Mouse (Mus musculus) forelimb bud, embryonic 11.5 days (tissue): ENCODE results near the gene Hist1h4c.
A peak's percentile ranks its signal among the peaks of the same experiment; 100 is the strongest.

Source experiments
- DNase-seq: peaks from one replicate; pipeline ENCODE4 v3.0.0-alpha.2; 2012; ENCODE audit warnings: low read depth, low spot score

Hist1h4c gene

DNA sequence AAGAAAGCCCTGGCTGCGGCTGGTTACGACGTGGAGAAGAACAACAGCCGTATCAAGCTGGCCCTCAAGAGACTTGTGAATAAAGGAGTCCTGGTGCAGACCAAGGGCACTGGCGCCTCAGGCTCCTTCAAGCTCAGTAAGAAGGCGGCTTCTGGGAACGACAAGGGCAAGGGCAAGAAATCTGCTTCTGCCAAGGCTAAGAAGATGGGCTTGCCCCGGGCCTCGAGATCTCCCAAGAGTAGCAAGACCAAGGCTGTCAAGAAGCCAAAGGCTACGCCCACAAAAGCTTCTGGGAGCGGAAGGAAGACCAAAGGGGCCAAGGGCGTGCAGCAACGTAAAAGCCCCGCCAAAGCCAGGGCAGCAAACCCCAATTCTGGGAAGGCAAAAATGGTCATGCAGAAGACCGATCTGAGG lies 2.2 kb downstream of the Hist1h4c start:
- no peak for DNase-seq

DNA sequence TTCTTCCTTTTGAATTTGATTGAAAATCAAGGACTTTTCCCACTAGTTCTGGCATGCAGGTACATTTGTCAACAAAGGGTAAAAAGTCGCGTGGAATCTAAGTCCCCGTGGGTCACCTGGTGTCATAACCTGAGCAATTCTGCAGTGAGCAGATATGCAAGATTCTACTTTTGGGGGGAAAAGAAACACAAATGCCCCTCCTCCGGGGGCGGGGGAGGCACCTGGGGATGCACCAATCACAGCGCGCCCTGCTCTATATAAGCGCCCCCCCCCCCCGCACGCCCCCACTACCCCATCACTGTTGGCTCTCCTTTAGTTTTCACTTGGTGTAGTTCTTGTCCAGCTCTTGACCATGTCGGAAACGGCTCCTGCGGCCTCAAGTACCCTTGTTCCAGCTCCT lies 2.7 kb downstream of the Hist1h4c start, which contains the start of gene Hist1h1t:
Gene Hist1h1t, plus strand, starts transcription at position 301 of the 400 bp plus-strand sequence.
- no peak for DNase-seq

DNA sequence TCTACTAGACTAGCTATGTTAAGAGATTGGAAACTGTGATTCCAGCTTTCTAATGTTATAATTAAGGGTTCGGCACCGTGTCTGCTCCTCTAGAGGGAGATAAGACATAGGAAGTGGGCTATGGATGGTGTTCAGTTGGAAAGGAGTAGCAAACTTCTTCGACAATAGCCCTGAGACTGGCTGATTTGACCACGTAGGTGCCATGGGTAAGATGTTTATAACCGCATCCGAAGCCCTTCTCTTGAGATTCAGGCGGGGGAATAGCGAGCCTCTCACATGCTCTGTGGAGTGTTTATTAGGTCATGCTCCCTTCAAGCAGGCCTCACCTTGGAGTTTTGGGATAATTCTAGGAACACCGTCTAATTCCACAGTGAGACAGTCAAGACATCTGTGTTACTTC lies 3.3 kb downstream of the Hist1h4c start:
- no peak for DNase-seq

DNA sequence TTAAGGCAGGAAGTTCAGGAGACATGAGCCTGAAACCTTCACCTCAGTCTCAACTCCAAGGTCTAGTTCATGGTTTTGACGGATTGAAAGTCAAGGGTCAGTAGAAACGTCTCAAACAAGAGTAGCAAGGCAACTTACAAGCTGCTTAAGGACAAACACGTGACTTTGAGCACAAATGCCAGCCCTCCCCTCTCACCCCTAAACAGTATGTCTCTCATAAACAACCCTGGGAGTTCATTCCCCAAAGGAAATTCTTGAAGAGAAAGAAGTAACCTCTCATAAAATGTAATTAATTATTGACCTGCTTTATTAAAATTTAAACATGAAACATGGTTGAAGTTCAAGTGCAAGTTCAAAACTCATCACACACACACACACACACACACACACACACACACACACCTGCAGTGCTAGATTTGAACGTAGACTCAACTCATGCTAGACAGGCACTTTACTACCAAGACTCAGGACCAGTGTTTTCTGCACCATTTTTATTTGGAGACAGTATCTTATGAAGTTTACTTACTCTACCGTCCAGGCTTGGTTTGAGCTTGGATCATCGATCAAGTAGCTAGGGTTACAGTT lies 4.3 kb downstream of the Hist1h4c start:
- no peak for DNase-seq

DNA sequence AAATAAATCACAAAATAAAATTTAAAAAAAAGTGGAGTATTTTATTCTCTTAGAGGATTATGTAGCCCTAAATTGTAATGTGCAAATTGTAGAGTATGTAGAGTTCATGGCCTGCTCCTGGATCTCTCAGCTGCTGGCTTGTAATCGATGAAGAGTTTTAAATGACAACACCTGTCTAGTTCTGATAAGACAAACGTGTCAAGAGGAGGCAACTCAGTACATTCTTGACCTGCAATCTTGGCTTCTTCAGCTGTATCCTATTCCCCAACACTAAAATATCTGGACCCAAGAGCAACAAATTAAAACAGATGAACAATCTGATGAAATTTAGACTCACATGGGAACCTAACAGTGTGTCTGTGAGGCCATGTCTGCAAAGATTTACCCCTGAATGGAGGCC lies 8.8 kb downstream of the Hist1h4c start:
- DNase-seq, result no peak

DNA sequence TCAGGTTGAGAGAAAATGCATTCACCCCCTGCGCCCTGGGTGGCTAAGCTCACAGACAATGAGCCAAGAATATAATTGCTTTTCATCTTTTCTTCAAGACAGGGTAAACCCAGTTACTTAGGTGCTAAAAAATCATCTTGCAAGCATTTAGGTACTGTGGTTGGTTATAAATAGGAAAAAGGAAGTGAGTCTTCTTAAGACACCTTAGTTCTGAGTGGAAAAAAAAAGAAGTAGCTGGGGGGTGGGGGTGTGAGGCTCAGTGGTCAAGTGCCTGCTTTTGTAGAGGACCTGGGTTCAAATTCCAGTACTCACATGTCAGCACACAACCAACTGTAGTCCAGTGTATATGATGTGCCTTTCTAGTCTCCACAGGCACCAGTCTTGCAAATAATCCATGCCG lies 9.3 kb downstream of the Hist1h4c start:
- DNase-seq, result no peak

DNA sequence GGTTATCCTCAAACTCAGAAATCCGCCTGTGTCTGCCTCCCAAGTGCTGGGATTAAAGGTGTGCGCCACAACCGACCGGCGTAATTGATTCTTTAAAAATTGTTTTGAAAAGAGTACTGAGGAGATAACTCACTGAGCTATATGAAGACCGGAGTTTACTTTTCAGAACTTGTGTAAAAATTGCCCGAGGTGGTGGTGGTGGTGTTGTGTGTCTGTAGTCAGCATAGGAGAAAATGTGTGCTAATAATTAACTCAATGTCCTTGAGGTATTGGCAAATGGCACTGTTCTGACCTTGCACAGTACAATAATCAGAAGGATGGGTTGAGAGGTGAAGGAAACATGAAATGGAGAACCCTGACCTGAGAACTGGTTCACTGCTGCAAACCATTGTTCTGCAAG lies 10.3 kb downstream of the Hist1h4c start:
- no peak for DNase-seq

DNA sequence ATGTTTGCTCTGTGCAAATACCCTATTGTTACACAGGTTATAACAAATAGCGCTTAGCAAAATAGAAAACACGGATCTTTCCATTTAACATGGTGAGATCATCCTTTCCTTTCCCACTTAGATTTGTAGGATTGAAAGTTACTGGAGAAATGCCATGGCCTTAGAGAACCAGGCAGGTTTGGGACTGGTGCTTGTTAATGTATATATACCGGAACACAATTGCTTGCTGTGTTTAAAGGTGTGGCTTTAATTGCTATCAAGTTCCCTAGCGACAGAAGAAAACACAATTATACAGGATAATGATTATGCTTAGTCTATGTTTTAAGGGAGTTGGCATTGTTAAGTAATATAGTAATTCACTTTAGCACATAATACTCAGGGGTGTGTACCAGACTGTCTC lies 11.1 kb downstream of the Hist1h4c start:
- DNase-seq, result no peak

DNA sequence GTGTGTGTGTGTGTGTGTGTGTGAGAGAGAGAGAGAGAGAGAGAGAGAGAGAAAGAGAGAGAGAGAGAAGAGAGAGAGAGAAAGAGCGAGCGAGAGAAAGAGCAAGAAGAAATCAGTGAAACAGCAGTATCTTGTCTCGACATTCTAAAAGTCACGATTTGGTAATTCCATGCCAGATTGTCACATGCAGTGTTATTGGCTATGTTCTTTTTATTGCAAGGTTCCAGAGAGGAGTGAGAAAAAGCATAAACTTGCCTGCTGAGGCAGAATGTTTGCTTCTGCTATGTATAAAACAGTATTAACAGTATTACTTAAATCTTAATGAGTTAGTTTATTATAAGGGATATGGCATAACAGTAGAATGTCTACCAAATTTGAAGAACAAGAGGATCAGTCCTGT lies 12.3 kb downstream of the Hist1h4c start:
- no peak for DNase-seq

DNA sequence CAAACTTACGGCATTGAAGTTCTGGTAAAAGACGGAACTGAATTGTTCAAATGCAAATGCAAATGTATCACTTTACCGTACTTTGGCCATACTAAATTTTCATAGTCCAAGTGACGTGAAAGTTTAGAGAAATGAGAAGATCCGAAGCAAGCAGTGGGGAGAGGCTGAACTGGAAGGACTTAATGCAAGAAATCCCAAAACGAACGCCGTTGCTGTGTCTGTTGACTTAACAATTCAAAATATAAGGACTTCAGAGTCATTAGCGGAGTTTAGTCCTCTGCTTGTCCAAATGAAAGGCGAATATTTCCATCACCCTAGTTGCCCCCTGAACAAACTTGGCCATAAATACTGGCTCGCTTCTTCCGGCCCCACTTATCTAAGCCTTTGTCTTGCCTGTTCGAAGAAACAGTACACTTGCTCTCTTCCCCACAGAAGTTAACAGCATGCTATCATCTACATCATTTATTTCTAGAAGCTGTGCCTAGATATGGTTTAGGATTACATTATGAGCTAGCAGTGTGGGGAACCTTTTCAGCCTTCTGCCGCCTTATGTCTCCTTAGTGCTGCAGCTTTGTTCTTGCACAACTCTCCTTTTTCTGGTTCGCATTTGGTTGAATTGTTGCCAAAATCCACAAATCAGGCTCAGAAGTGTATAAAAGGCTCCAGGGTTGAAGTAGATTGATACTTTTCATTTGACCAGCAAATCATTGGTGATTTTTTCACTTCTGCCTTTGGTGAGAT lies 13.0 kb downstream of the Hist1h4c start:
- peak; percentile 48 for DNase-seq

DNA sequence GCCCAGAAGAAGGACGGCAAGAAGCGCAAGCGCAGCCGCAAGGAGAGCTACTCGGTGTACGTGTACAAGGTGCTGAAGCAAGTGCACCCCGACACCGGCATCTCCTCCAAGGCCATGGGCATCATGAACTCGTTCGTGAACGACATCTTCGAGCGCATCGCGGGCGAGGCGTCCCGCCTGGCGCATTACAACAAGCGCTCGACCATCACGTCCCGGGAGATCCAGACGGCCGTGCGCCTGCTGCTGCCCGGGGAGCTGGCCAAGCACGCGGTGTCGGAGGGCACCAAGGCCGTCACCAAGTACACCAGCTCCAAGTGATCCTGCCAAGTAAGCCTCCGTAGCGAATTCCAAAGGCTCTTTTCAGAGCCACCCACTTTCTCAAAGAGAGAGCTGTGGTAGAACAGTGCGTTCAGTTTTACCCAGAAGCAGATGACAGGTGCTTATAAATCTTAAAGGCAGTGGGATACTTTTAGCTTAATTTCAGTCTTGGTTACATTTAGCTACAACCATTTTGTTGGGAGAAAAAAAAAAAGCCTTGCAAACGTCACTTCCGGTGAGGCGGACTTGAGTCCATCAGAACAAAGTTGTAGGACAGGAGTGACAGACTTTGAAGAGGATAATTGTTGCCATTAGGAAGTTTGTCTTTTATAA lies 13.8 kb downstream of the Hist1h4c start:
- peak; percentile 90 for DNase-seq

DNA sequence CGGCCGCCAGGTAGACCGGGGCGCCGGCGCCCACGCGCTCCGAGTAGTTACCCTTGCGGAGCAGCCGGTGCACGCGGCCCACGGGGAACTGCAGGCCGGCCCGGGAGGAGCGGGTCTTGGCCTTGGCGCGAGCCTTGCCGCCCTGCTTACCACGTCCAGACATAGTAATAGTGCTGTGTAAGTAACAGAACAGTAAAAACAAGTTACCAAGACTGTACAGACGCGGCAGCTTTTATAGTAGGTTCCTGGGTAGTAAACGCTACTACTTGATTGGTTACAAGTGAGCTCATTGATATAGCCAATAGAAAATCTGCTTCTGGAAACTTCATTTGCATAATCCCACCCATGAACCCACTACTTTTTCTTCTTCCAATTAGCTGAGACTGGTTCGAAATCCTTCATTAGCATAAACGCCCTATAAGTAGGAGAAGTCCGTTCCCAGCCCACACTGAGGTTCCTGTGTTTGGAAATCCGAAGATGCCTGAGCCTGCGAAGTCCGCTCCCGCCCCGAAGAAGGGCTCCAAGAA lies 14.4 kb downstream of the Hist1h4c start, which contains the start of the genes Hist1h2ac and Hist1h2bc:
Gene Hist1h2ac, minus strand, starts transcription at position 194 of the 527 bp plus-strand sequence.
Gene Hist1h2bc, plus strand, starts transcription at position 445 of the 527 bp plus-strand sequence.
- DNase-seq, result peak; percentile 97

DNA sequence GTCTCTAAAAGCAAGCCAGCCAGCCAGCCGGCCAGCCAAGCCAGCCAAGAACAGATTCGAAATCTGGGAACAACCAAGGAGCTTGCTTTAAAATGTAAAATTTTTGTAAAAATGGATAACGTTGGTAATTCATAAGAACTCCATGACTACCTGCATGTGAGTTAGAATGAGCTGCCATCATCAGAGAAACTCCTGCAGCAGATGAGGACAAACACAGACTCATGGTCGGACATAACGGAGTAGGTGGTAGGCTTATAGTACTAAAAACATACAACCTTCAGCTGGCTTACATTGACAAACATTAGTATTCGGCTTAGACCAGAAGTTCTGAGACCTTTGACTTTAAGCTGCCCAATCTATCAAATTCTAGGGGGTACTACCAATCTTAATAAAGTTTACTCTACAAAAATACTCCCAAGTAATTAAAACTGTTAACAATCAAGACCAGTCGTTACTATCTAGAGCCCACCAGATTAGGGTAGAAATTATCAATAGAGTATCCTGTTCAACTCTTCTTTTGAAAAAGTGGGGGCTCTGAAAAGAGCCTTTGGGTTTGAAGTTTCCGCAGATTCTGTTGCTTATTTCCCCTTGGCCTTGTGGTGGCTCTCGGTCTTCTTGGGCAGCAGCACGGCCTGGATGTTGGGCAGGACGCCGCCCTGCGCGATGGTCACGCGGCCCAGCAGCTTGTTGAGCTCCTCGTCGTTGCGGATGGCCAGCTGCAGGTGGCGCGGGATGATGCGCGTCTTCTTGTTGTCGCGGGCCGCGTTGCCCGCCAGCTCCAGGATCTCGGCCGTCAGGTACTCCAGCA lies 15.1 kb downstream of the Hist1h4c start:
- DNase-seq, result peak; percentile 43

DNA sequence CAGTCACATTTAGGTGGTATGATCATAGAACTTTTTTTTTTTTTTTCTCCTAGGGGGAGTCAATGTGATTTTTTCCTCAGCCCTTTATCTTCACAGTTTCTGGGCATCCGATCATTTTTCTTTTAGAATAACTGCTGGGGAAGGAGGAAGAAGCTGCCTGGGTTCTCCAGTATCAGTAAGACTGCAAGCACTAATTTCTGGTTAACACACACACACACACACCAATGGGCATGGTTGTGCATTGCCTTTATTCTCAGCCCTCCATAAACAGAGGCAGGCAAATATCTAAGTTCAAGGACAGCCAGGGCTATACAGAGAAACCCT lies 15.7 kb downstream of the Hist1h4c start:
- no peak for DNase-seq

DNA sequence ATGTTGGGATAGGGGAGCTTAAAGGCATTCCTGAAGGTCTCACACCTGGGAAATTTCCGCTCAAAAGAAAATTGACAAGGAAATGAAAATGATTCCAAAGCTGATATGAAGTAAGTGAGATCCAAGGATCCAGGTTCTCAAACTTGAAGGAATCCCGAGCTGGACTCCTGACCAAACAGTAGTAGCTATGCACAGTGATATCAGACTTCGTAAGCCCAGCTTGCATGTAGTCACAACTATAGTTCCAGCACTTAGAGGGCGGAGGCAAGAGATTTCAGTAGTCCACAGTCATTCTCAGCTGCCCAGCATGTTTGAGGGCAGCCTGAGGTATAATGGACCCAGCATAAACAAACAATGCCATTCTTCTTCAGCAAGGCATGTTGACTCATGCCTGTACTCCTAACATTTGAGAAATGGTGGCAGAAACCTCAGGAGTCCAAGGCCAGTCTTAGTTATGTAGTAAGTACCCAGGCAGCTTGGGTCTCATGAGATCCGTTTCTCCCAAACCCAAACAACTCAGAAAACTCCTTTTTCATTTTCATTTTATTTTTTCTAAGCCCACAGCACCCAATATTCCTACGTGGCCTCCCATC lies 16.2 kb downstream of the Hist1h4c start:
- DNase-seq, result no peak

DNA sequence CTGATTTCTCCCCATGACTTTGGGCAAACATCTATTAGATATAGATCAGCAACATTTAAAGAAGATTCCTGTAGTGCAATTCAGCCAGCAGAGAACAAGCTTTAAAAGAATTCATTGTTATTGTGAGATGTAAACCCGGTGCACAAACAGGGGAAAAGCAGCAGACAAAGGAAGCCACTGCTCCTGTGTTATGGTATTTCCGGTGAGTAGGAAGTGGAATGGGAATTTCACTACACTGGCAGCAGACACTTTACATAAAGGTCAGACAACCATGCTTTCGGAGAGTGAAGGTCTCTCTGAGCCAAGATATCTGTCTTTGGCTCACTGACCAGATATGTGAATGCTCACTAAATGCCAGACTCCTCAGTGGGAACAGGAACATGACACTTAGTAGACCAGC lies 35.7 kb downstream of the Hist1h4c start:
- no peak for DNase-seq

DNA sequence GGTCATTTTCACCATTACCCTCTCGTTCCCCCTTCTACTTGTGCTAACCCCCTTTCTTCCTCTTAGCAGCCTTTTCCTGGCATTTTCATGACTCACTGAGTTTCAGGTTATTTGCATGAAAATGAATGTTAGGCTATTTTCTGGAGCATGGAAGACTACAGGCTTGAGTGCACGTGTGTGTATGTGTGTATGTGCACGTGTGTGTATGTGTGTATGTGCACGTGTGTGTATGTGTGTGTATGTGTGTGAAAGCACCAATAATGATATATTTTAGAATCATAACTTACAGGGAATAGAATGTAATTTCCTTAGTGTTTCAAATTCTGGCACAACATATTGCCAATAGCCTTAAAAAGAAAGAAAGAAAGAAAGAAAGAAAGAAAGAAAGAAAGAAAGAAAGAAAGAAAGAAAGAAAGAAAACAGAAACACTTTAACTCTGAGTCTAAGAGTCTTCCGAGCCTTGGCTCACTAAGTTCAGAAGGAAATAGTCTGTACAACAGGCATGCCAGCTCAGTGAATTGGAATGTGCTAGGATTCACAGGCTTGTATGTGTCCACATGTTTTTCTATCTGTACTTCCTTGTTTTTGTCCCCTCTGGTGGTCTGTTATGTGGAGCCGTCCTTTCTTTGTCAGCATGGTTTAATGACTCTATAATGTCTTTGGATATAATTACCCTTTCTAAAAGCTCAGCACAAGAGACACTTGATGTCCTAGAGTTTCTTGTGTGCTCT lies 38.5 kb downstream of the Hist1h4c start:
- DNase-seq, result no peak
